Mouse (Mus musculus) C2C12 (cell line): ENCODE data around the gene Birc3.

ENCODE experiments used
- CEBPB ChIP-seq: IDR thresholded peaks from one replicate; pipeline ENCODE4 v1.6.1; 2011; ENCODE audit warnings: low read depth, mild to moderate bottlenecking, control low read depth, moderate library complexity
- CTCF ChIP-seq: IDR thresholded peaks from one replicate; pipeline ENCODE4 v1.5.1; 2011; ENCODE audit not compliant: control insufficient read depth, insufficient read depth, insufficient read length
- FOSL1 ChIP-seq: IDR thresholded peaks from one replicate; pipeline ENCODE4 v1.8.0; 2011; ENCODE audit warnings: mild to moderate bottlenecking, low read length; ENCODE audit not compliant: poor library complexity, insufficient read depth, severe bottlenecking
- MAX ChIP-seq: IDR thresholded peaks from one replicate; pipeline ENCODE4 v1.6.1; 2011; ENCODE audit warnings: mild to moderate bottlenecking, control low read depth
- MYOD1 ChIP-seq: IDR thresholded peaks from one replicate; pipeline ENCODE4 v1.6.1; 2011; ENCODE audit warnings: low read depth; ENCODE audit not compliant: control insufficient read depth, insufficient read length
- USF1 ChIP-seq: IDR thresholded peaks from one replicate; pipeline ENCODE4 v1.6.1; 2011; ENCODE audit warnings: low read depth, mild to moderate bottlenecking, control low read depth, moderate library complexity

DNA sequence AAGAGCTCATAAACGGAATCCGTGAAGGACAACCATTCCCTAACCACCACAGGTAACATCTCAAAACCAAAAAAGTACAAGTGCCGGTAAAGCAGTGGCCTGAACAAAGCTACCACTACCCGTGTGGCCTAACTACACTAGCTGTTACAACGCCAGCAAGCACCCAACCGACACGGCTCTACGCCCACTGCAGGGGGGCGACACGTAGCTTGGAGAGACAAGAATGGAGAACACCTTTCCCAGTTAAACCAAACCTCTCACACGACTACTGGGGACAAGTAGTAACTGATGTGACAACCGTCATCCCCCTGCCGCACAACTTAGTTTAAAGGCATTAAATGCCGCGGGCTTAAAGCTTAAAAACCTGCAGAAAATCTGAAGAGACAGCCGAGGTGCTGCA, 36.7 kb downstream of the Birc3 start:
- no peak for TF ChIP-seq MAX
- TF ChIP-seq CTCF: no peak
- TF ChIP-seq USF1: no peak
- TF ChIP-seq FOSL1: no peak
- TF ChIP-seq MYOD1: no peak
- TF ChIP-seq CEBPB: no peak
